Mouse (Mus musculus) hindbrain, embryonic 16.5 days (tissue): Measurements from ENCODE around the gene Zbtb22. TPM values are rescaled to one million over a fixed set of nuclear protein-coding genes. Genes with fewer than 3 reads are reported as not detected.

ENCODE experiments used
- ATAC-seq: fragments of 200-750 bp; cut with Nextera tagmentation; 2 replicates; pipeline ENCODE4 v1.8.0; 2017; ENCODE audit warnings: moderate TSS enrichment, moderate library complexity
- H3K27ac ChIP-seq: fragments of 300-500 bp; sonication (generic); 2 replicates; pipeline ENCODE4 v1.5.1; 2014; ENCODE audit warnings: low read depth, mild to moderate bottlenecking, control low read depth, low read length, moderate library complexity
- H3K27me3 ChIP-seq: fragments of 300-500 bp; sonication (generic); replicated peaks from 2 replicates; pipeline ENCODE4 v1.6.1; 2014; ENCODE audit warnings: low read length; ENCODE audit not compliant: control insufficient read depth, insufficient read depth
- H3K36me3 ChIP-seq: fragments of 300-500 bp; sonication (generic); 2 replicates; pipeline ENCODE4 v1.6.1; 2014; ENCODE audit warnings: mild to moderate bottlenecking, low read length, moderate library complexity, mixed read lengths; ENCODE audit not compliant: control insufficient read depth, insufficient read depth
- H3K4me1 ChIP-seq: fragments of 300-500 bp; sonication (generic); 2 replicates; pipeline ENCODE4 v1.6.1; 2014; ENCODE audit warnings: low read depth, low read length; ENCODE audit not compliant: control insufficient read depth, insufficient read depth
- H3K4me2 ChIP-seq: fragments of 300-500 bp; sonication (generic); 2 replicates; pipeline ENCODE4 v1.6.1; 2014; ENCODE audit warnings: mild to moderate bottlenecking, low read length, control low read depth, moderate library complexity
- H3K4me3 ChIP-seq: fragments of 300-500 bp; sonication (generic); 2 replicates; pipeline ENCODE4 v1.5.1; 2014; ENCODE audit warnings: mild to moderate bottlenecking, low read length, control low read depth, moderate library complexity
- H3K9ac ChIP-seq: fragments of 300-500 bp; sonication (generic); 2 replicates; pipeline ENCODE4 v1.6.1; 2014; ENCODE audit warnings: low read depth, mild to moderate bottlenecking, control low read depth, low read length, moderate library complexity
- H3K9me3 ChIP-seq: fragments of 300-500 bp; sonication (generic); 2 replicates; pipeline ENCODE4 v1.6.1; 2014; ENCODE audit warnings: mild to moderate bottlenecking, low read length, moderate library complexity; ENCODE audit not compliant: control insufficient read depth
- WGBS: fragments of 180-500 bp; shearing (Covaris S2); extraction: QIAGEN DNeasy Blood & Tissue Kit; methylation state at CpG from one replicate; pipeline ENCODE4 v1.1.7; 2014; 5-methylcytosine and 5-hydroxymethylcytosine counted together
- microRNA-seq: library from miRNA; unstranded; fragments of <30 nt; microRNA quantifications from one replicate; pipeline ENCODE4, GENCODE M21; 2017
- polyA plus RNA-seq: library from polyadenylated mRNA; unstranded; fragments of >200 nt; fragmentation: Nextera tagmentation; extraction: Ambion mirVana; gene quantifications from 2 replicates; pipeline ENCODE4 v1.2.1, GENCODE M21; 2015

Zbtb22 gene
- polyA plus RNA-seq, 1 experiment from 2014 or later, result 16.2 TPM

DNA sequence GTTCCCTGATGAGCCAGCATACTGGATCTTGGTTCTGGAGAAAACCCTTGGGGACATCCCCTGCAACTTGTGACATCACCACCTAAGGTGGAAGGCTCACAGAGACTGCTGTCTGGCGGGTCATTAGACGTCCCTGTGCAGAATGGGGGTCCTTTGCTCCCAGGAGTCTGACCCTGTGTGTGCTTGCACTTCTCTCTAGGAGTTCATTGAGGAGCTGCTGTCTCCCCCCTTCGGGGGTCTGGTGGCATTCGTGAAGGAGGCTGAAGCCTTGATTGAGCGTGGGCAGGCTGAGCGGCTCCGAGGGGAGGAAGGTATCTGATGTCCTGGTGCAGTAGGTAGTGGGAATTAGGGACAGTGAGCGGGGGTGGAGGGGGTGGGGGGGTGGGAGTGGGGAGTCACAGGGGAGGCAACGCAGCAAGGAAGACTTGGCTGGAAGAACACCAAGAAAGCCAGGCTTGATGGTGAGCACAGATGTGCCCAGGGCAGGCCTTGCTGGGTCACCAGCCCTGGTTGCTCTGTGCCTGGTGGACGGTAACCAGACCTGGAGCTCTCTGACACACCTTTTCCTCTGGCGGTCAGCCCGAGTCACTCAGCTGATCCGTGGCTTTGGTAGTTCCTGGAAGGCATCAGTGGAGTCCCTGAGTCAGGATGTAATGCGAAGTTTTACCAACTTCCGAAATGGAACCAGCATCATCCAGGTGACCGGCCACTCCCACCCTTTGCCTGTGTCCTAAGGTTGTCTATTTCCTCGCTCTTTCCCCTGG lies 49.6 kb downstream of the Zbtb22 start:
- Histone ChIP-seq H3K9me3 (no peaks in the 10 kb centered on the region), H3K4me3 (no peak overlapping the region), H3K27ac (no peak overlapping the region), H3K4me1 (no peaks in the 10 kb centered on the region), H3K36me3 (peaks cover 14% of the 10 kb centered on the region; the same call in 1 of the 2 replicates), H3K4me2 (no peak overlapping the region), H3K27me3 (no peaks in the 10 kb centered on the region), H3K9ac (no peak overlapping the region)
- WGBS, result 94% methylated on average over 15 of the region's 17 CpGs
- no peak for ATAC-seq

DNA sequence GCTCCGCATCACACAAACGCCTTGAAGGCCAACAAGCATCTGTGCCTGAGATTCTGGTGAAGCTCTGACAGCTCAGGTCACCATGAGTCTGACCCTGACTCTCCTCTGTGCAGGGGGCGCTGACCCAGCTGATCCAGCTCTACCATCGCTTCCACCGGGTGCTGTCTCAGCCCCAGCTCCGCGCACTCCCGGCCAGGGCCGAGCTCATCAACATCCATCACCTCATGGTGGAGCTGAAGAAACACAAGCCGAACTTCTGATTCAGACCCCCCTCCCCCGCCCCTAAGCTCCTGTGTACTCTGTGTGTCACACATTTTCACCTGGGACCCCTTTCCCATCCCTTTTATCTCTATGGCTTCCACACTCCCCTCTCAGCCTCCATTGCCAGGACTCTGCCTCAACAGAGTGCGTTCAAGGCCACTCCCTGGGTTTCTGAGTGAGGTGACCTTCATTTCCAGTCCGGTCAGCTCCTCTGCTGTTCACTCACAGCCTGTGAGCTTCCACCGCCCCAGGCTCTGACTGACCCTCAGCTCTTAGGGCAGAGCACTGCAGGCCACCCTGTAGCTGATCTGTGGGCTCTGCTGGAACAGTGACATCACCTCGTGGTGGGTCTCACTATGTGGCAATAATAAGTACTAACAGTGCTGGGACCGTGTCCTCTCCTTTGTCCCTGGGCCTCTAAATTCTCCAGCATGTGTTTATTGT lies 50.3 kb downstream of the Zbtb22 start:
- Histone ChIP-seq H3K4me1 (no peaks in the 10 kb centered on the region), H3K9me3 (no peaks in the 10 kb centered on the region), H3K9ac (no peak overlapping the region), H3K27me3 (no peaks in the 10 kb centered on the region), H3K4me3 (no peak overlapping the region), H3K27ac (no peak overlapping the region), H3K36me3 (peaks cover 14% of the 10 kb centered on the region; the same call in 1 of the 2 replicates), H3K4me2 (no peak overlapping the region)
- 89% methylated on average over 16 of the region's 16 CpGs for WGBS
- ATAC-seq, result 0 out of 2 replicates have a peak, but pooled peaks have one; percentile 12

DNA sequence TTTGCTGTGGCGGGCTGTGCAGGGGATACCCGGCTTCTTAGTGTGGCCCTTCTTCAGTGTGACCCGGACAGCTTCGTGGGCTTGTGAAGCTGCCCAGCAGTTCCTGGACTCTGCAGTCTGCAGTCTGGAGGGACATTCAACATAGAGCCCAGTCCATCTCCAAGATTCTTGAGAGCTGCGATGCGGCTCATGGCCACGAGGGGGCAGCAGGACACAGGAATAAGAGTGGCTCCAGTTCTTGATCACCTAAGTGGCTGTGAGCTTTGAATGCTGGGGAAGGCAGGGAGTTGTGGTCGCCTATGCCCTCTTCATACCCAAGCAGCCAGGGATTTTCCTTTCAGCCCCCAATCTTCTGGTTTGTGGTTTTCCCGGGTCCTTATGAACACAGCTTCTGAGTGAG lies 52.8 kb downstream of the Zbtb22 start:
- ATAC-seq, result peak; percentile 85
- Histone ChIP-seq H3K9me3 (no peaks in the 10 kb centered on the region), H3K4me1 (no peaks in the 10 kb centered on the region), H3K4me3 (no peak overlapping the region), H3K36me3 (peaks cover 2% of the 10 kb centered on the region; the same call in 1 of the 2 replicates), H3K27me3 (no peaks in the 10 kb centered on the region; the same call in 1 of the 2 replicates), H3K4me2 (peak overlapping the region; percentile 16; the same call in 1 of the 2 replicates), H3K9ac (no peak overlapping the region), H3K27ac (no peak overlapping the region)
- 10% methylated on average over 9 of the region's 9 CpGs for whole genome bisulfite sequencing

Small RNA genes lying within 50 kb of the gene (microRNA-seq; reads per million reads assigned to microRNA genes)
- gene Gm27740, result not detected

Other genes starting within 250 kb of the Zbtb22 start
- 161 and 194 TPM in 2 replicates for gene Hnrnpm, start 229.0 kb upstream of the Zbtb22 start, polyA plus RNA-seq
- gene March2, start 197.2 kb upstream of the Zbtb22 start, polyA plus RNA-seq, result 82.2 and 84.1 TPM in 2 replicates
- 481 and 517 TPM in 2 replicates for gene Rab11b, start 155.4 kb upstream of the Zbtb22 start, polyA plus RNA-seq
- gene Angptl4, start 134.1 kb upstream of the Zbtb22 start, polyA plus RNA-seq, result 26.6 and 29.0 TPM in 2 replicates
- 45.8 and 46.6 TPM in 2 replicates for gene Kank3, start 105.4 kb upstream of the Zbtb22 start, polyA plus RNA-seq
- 392 and 410 TPM in 2 replicates for gene Rps28, start 91.3 kb upstream of the Zbtb22 start, polyA plus RNA-seq
- gene Ndufa7, start 91.3 kb upstream of the Zbtb22 start, polyA plus RNA-seq, result 464 and 517 TPM in 2 replicates
- gene Cd320, start 72.8 kb upstream of the Zbtb22 start, polyA plus RNA-seq, result 55.7 and 59.8 TPM in 2 replicates
- not detected in 2 replicates for gene Gm7029, start 42.1 kb upstream of the Zbtb22 start, polyA plus RNA-seq
- 2.5 and 2.6 TPM in 2 replicates for gene Kifc1, start 25.2 kb upstream of the Zbtb22 start, polyA plus RNA-seq
- 0.20 and 0.46 TPM in 2 replicates for gene Platr17, start 10.8 kb upstream of the Zbtb22 start, polyA plus RNA-seq
- 52.0 and 53.7 TPM in 2 replicates for gene Daxx, start 6.5 kb upstream of the Zbtb22 start, polyA plus RNA-seq
- gene Tapbp, start within 50 bp of the Zbtb22 start, polyA plus RNA-seq, result 29.2 and 32.6 TPM in 2 replicates
- gene Rgl2, start 13.6 kb downstream of the Zbtb22 start, polyA plus RNA-seq, result 52.7 and 58.8 TPM in 2 replicates
- 183 and 189 TPM in 2 replicates for gene Pfdn6, start 24.4 kb downstream of the Zbtb22 start, polyA plus RNA-seq
- gene Wdr46, start 24.8 kb downstream of the Zbtb22 start, polyA plus RNA-seq, result 20.7 and 23.5 TPM in 2 replicates
- 13.3 and 16.1 TPM in 2 replicates for gene B3galt4, start 35.6 kb downstream of the Zbtb22 start, polyA plus RNA-seq
- gene Vps52, start 39.9 kb downstream of the Zbtb22 start, polyA plus RNA-seq, result 75.4 and 80.7 TPM in 2 replicates
- gene Rps18, start 40.1 kb downstream of the Zbtb22 start, polyA plus RNA-seq, result 695 and 697 TPM in 2 replicates
- 16.6 and 18.8 TPM in 2 replicates for gene H2-K1, start 84.4 kb downstream of the Zbtb22 start, polyA plus RNA-seq
- 17.3 and 18.5 TPM in 2 replicates for gene Ring1, start 108.8 kb downstream of the Zbtb22 start, polyA plus RNA-seq
- 69.5 and 74.1 TPM in 2 replicates for gene H2-Ke6, start 112.2 kb downstream of the Zbtb22 start, polyA plus RNA-seq
- gene Slc39a7, start 115.8 kb downstream of the Zbtb22 start, polyA plus RNA-seq, result 180 and 186 TPM in 2 replicates
- 53.3 and 54.1 TPM in 2 replicates for gene Rxrb, start 115.9 kb downstream of the Zbtb22 start, polyA plus RNA-seq
- 4.7 and 6.7 TPM in 2 replicates for gene Col11a2, start 123.5 kb downstream of the Zbtb22 start, polyA plus RNA-seq
- 0.14 TPM in 1 of 2 replicates, not detected in the other for gene H2-Oa, start 176.4 kb downstream of the Zbtb22 start, polyA plus RNA-seq
- 20.5 and 20.9 TPM in 2 replicates for gene H2-DMa, start 203.6 kb downstream of the Zbtb22 start, polyA plus RNA-seq
- gene Brd2, start 206.7 kb downstream of the Zbtb22 start, polyA plus RNA-seq, result 98.5 and 123 TPM in 2 replicates
- gene H2-DMb2, start 227.4 kb downstream of the Zbtb22 start, polyA plus RNA-seq, result 0.25 and 0.28 TPM in 2 replicates
- 0.68 and 1.5 TPM in 2 replicates for gene H2-DMb1, start 237.2 kb downstream of the Zbtb22 start, polyA plus RNA-seq